Mouse (Mus musculus) G1E (cell line): ENCODE results near the gene Crbn. TPM values are rescaled to one million over a fixed set of nuclear protein-coding genes. Genes with fewer than 3 reads are reported as not detected.

Experiments
- ATAC-seq: 2 replicates; pipeline ENCODE4 v1.8.0; 2016; ENCODE audit warnings: mild to moderate bottlenecking; ENCODE audit not compliant: insufficient number of reproducible peaks, poor library complexity, low FRiP score, severe bottlenecking; ENCODE audit errors: extremely low read depth
- DNase-seq: peaks from one replicate; pipeline ENCODE4 v3.0.0; 2012; ENCODE audit warnings: low spot score
- H3K27me3 ChIP-seq: 2 replicates; pipeline ENCODE4 v1.6.1; 2012; ENCODE audit warnings: mild to moderate bottlenecking, low read length, inconsistent platforms; ENCODE audit not compliant: insufficient read depth
- H3K36me3 ChIP-seq: replicated peaks from 2 replicates; pipeline ENCODE3; 2012; ENCODE audit warnings: mild to moderate bottlenecking, inconsistent platforms
- H3K4me1 ChIP-seq: 2 replicates; pipeline ENCODE4 v1.6.1; 2012; ENCODE audit warnings: low read depth, low read length, inconsistent platforms, mixed read lengths; ENCODE audit not compliant: insufficient read depth
- H3K4me3 ChIP-seq: 2 replicates; pipeline ENCODE4 v1.5.1; 2012; ENCODE audit warnings: low read depth, mild to moderate bottlenecking, inconsistent platforms, low read length, moderate library complexity, mixed read lengths
- H3K9me3 ChIP-seq: replicated peaks from 2 replicates; pipeline ENCODE4 v1.6.1; 2012; ENCODE audit warnings: inconsistent platforms
- CTCF ChIP-seq: IDR thresholded peaks from 2 replicates; pipeline ENCODE4 v1.5.1; 2012; ENCODE audit warnings: low read depth, low read length, inconsistent platforms, mixed read lengths
- GATA1 ChIP-seq: IDR thresholded peaks from 2 replicates; pipeline ENCODE4 v1.6.1; 2012; ENCODE audit warnings: borderline replicate concordance, low read length, inconsistent platforms, mixed read lengths
- GATA2 ChIP-seq: IDR thresholded peaks from 2 replicates; pipeline ENCODE4 v1.6.1; 2012; ENCODE audit warnings: low read depth, low read length, inconsistent platforms, borderline replicate concordance
- POLR2AphosphoS5 ChIP-seq: IDR thresholded peaks from 2 replicates; pipeline ENCODE4 v1.6.1; 2012; ENCODE audit warnings: low read depth, low read length, inconsistent platforms; ENCODE audit not compliant: insufficient replicate concordance
- TAL1 ChIP-seq: conservative IDR thresholded peaks from 2 replicates; pipeline ENCODE4 v1.6.1; 2012; ENCODE audit warnings: low read depth, low read length, inconsistent platforms, mixed read lengths
- polyA plus RNA-seq: library from polyadenylated mRNA; stranded (reverse); fragments of >175 nt; gene quantifications from 2 replicates; pipeline ENCODE4 v1.2.3, GENCODE M21; 2012
- total RNA-seq, 2 experiments: library from RNA; stranded (forward) in 1 of 2; stranded (reverse) in 1 of 2; fragments of 200-1000 nt in 1 of 2; fragments of >200 nt in 1 of 2; fragmentation: Nextera tagmentation in 1 of 2; gene quantifications; 2 replicates each; pipeline ENCODE4 v1.2.3; 2014 to 2017

Crbn gene
- total RNA-seq (2014; fragmentation: Nextera tagmentation) (40.5 and 42.8 TPM in 2 replicates), total RNA-seq (2017) (66.2 and 68.0 TPM in 2 replicates), polyA plus RNA-seq (1.1 and 1.8 TPM in 2 replicates)

GRCm38 (mm10) chr6:106799333-106800226 is at the start of gene Crbn:
Crbn (minus strand) TSS chr6:106800077.
- peaks cover 23% of the 10 kb centered on the region for H3K4me1 ChIP-seq
- peaks cover 16% of the 10 kb centered on the region for H3K36me3 ChIP-seq
- ATAC-seq (peak; percentile 88), DNase-seq (peak; percentile 77)
- H3K9me3 ChIP-seq = no peaks in the 10 kb centered on the region
- peak; percentile 66; the same call in 1 of the 2 replicates for TF ChIP-seq CTCF
- TF ChIP-seq TAL1 = no peak
- no peaks in the 10 kb centered on the region for H3K27me3 ChIP-seq
- H3K4me3 ChIP-seq = peak within 1 kb of the TSS; percentile 97

DNA sequence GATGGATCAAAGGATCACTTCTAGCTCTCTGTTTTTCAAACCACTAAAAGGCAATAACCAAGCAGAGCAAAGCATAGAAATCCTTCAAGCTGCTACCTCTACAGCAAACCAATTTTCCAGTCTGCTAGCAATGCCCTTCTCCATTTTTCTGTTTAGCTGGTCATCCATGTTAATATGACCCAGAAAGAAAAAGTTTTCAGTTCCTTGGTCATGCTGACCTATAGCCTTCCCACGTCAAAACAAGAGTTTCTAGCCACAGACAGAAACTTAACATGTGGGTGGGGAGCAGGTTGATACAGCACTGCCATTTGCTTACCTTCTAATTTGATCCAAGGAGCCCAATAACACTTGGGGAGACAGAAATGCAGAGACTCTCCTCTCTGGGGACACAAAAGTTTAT is 40.3 kb upstream of the Crbn start:
- Histone ChIP-seq H3K36me3 (no peaks in the 10 kb centered on the region), H3K4me1 (no peaks in the 10 kb centered on the region), H3K9me3 (0 out of 2 replicates have a peak, but pooled peaks cover 2% of the 10 kb centered on the region), H3K27me3 (no peaks in the 10 kb centered on the region), H3K4me3 (no peak overlapping the region)
- TF ChIP-seq CTCF (no peak), TAL1 (no peak), POLR2AphosphoS5 (no peak), GATA2 (no peak), GATA1 (no peak)
- DNase-seq (no peak), ATAC-seq (no peak)

DNA sequence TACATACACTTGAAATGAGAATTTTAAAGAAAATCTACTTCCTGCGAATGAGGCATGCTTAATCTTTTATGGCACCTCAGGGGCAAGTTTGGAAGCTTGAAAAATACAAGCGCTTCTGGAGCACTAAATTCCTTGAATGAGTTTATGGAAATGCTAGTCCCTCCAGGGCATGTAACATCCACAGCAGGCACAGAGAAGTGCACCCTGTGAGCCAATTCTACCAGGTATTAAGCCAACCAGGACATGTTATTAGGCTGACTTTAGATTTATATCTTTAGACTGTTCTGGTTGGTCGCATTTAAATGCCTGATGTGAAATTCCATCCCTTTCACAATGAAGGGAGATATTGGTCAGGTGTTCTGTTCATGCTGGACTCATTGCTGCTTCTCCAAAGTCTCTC is 38.2 kb upstream of the Crbn start:
- Histone ChIP-seq H3K9me3 (0 out of 2 replicates have a peak, but pooled peaks cover 2% of the 10 kb centered on the region), H3K36me3 (no peaks in the 10 kb centered on the region), H3K27me3 (no peaks in the 10 kb centered on the region), H3K4me1 (no peaks in the 10 kb centered on the region), H3K4me3 (no peak overlapping the region)
- DNase-seq = no peak
- ATAC-seq = no peak
- TF ChIP-seq CTCF (no peak), POLR2AphosphoS5 (no peak), GATA2 (no peak), TAL1 (no peak), GATA1 (no peak)

DNA sequence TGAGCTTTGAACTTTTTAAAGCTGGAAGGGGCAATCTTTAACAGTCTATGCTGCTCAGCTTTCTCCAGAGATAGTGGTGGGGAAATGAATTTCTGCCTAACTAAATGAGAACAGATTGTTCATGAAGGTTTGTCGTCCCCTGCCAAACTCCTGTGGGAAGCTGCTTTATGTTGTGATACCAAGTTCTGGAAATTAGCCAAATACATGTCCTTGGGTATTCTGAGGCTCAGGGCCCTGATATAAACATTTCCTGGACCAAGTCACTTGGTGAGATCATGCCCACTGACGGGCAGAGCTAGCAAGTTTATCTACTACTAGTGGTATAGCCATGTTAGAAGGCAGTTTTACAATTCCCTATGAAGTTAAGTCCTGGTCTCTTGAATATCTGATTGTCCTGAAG is 35.4 kb upstream of the Crbn start:
- no peak for ATAC-seq
- H3K36me3 ChIP-seq = no peaks in the 10 kb centered on the region
- H3K4me3 ChIP-seq = no peak overlapping the region
- no peaks in the 10 kb centered on the region for H3K27me3 ChIP-seq
- H3K9me3 ChIP-seq = no peaks in the 10 kb centered on the region
- no peak for DNase-seq
- TF ChIP-seq GATA1 = no peak
- no peak for TF ChIP-seq POLR2AphosphoS5
- TF ChIP-seq CTCF = no peak
- no peak for TF ChIP-seq GATA2
- no peak for TF ChIP-seq TAL1
- no peaks in the 10 kb centered on the region for H3K4me1 ChIP-seq

- no peak for DNase-seq
- no peak for ATAC-seq
Observed at GRCm38 (mm10) chr6:106822329-106822728, 22.5 kb upstream of the Crbn start.

DNA sequence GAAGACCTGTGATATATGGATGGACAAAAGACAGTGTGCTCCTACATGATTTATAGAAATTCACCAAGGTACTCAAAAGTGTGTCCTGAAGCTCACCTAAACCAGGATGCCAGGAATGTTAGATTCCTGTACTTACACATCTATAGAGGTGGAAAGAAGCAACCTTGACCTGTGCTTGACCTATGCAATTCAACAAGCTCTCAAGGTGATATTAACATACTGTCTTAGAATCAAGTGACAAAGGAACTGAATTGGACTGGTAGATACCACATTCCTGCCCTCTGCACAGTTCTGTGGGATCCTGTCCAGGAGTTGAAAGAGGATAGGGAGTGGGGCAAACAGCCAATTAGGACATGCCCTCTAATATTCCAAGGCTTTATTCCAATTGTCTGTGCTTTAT is 20.7 kb upstream of the Crbn start:
- no peak for DNase-seq

More at GRCm38 (mm10) chr6:106822329-106822728, 22.5 kb upstream of the Crbn start:
- H3K9me3 ChIP-seq = no peaks in the 10 kb centered on the region
- H3K4me3 ChIP-seq = no peak overlapping the region
- no peaks in the 10 kb centered on the region for H3K36me3 ChIP-seq
- no peak for TF ChIP-seq GATA1
- no peak for TF ChIP-seq TAL1
- no peak for TF ChIP-seq GATA2
- no peak for TF ChIP-seq CTCF
- TF ChIP-seq POLR2AphosphoS5 = no peak
- no peaks in the 10 kb centered on the region for H3K27me3 ChIP-seq
- no peaks in the 10 kb centered on the region for H3K4me1 ChIP-seq

More for the DNA sequence above, 20.7 kb upstream of the Crbn start:
- H3K36me3 ChIP-seq = no peaks in the 10 kb centered on the region
- no peaks in the 10 kb centered on the region for H3K9me3 ChIP-seq
- no peak for ATAC-seq
- H3K4me1 ChIP-seq = no peaks in the 10 kb centered on the region
- TF ChIP-seq CTCF = no peak
- no peak for TF ChIP-seq TAL1
- no peak for TF ChIP-seq GATA2
- no peak for TF ChIP-seq GATA1
- TF ChIP-seq POLR2AphosphoS5 = no peak
- no peaks in the 10 kb centered on the region for H3K27me3 ChIP-seq
- H3K4me3 ChIP-seq = no peak overlapping the region
